Mouse (Mus musculus): ENCODE measurements at regions not wholly inside any gene's neighbourhood (a gene's known extent, or its start where the extent isn't known, plus 50 kb on each side); places are given as distances from the start of the nearest gene placed in this dataset.

GRCm38 (mm10) chr3:140059522-140060110, 854.1 kb downstream of the Stpg2 start:
- no peak for DNase-seq (ENCODE audit: low read depth, low spot score)
- H3K4me1 ChIP-seq (ENCODE audit: control insufficient read depth in 1 of 2, insufficient read depth in 2 of 2, low read length in 2 of 2), result no peaks in the 10 kb centered on the region

GRCm38 (mm10) chr3:140061769-140062381, 856.4 kb downstream of the Stpg2 start:
- Histone ChIP-seq H3K4me1 (ENCODE audit: control insufficient read depth in 1 of 2, insufficient read depth in 2 of 2, low read length in 2 of 2) (no peaks in the 10 kb centered on the region), H3K9ac (ENCODE audit: control insufficient read depth, low read depth, low read length, poor library complexity, severe bottlenecking) (no peak overlapping the region), H3K9me3 (replicated peaks; ENCODE audit: insufficient read depth, low read length) (no peaks in the 10 kb centered on the region), H3K27me3 (ENCODE audit: control insufficient read depth in 1 of 2, insufficient read depth in 2 of 2, low read length in 2 of 2) (no peaks in the 10 kb centered on the region), H3K36me3 (ENCODE audit: control insufficient read depth in 1 of 2, insufficient read depth in 2 of 2, low read length in 2 of 2) (no peaks in the 10 kb centered on the region), H3K79me2 (ENCODE audit: control insufficient read depth, insufficient read depth, low read length, poor library complexity) (no peaks in the 10 kb centered on the region), H3K27ac (ENCODE audit: control insufficient read depth, low read depth, low read length) (no peak overlapping the region), H3K4me3 (ENCODE audit: control insufficient read depth in 1 of 2, insufficient read depth in 1 of 2, low read depth in 2 of 2, low read length in 2 of 2) (no peak overlapping the region)
- no peak for DNase-seq (ENCODE audit: low read depth, low spot score)
- no peak for TF ChIP-seq MXI1 (IDR thresholded peaks at IDR 0.05; ENCODE audit: low read depth, low read length)
- no peak for TF ChIP-seq NRF1 (IDR thresholded peaks at IDR 0.05; ENCODE audit: insufficient read depth, low read depth, low read length, poor library complexity, severe bottlenecking)
- TF ChIP-seq ETS1 (IDR thresholded peaks at IDR 0.05; ENCODE audit: low read depth, low read length), result no peak

More at GRCm38 (mm10) chr3:140059522-140060110, 854.1 kb downstream of the Stpg2 start:
- Histone ChIP-seq H3K9me3 (replicated peaks; ENCODE audit: insufficient read depth, low read length) (no peaks in the 10 kb centered on the region), H3K4me3 (ENCODE audit: control insufficient read depth in 1 of 2, insufficient read depth in 1 of 2, low read depth in 2 of 2, low read length in 2 of 2) (no peak overlapping the region), H3K27me3 (ENCODE audit: control insufficient read depth in 1 of 2, insufficient read depth in 2 of 2, low read length in 2 of 2) (no peaks in the 10 kb centered on the region), H3K36me3 (ENCODE audit: control insufficient read depth in 1 of 2, insufficient read depth in 2 of 2, low read length in 2 of 2) (no peaks in the 10 kb centered on the region), H3K79me2 (ENCODE audit: control insufficient read depth, insufficient read depth, low read length, poor library complexity) (no peaks in the 10 kb centered on the region), H3K27ac (ENCODE audit: control insufficient read depth, low read depth, low read length) (no peak overlapping the region), H3K9ac (ENCODE audit: control insufficient read depth, low read depth, low read length, poor library complexity, severe bottlenecking) (no peak overlapping the region)
- no peak for TF ChIP-seq CTCF (IDR thresholded peaks at IDR 0.05 in 2 of 3, conservative IDR thresholded peaks at IDR 0.05 in 1 of 3; ENCODE audit: control insufficient read depth in 1 of 3, insufficient read depth in 1 of 3, low read depth in 2 of 3, low read length in 3 of 3, poor library complexity in 1 of 3, severe bottlenecking in 1 of 3)
- no peak for TF ChIP-seq MAX (IDR thresholded peaks at IDR 0.05; ENCODE audit: low read length)
- no peak for TF ChIP-seq NRF1 (IDR thresholded peaks at IDR 0.05; ENCODE audit: insufficient read depth, low read depth, low read length, poor library complexity, severe bottlenecking)
- TF ChIP-seq TCF12 (IDR thresholded peaks at IDR 0.05; ENCODE audit: low read depth, low read length), result no peak
- TF ChIP-seq ZC3H11A (IDR thresholded peaks at IDR 0.05; ENCODE audit: low read depth, low read length), result no peak
- no peak for TF ChIP-seq SMC3 (IDR thresholded peaks at IDR 0.05; ENCODE audit: low read depth, low read length)
- TF ChIP-seq ETS1 (IDR thresholded peaks at IDR 0.05; ENCODE audit: low read depth, low read length), result no peak
- no peak for TF ChIP-seq GABPA (IDR thresholded peaks at IDR 0.05; ENCODE audit: low read depth, low read length)
- no peak for TF ChIP-seq USF2 (IDR thresholded peaks at IDR 0.05; ENCODE audit: borderline replicate concordance in 1 of 2, insufficient read depth in 1 of 2, low read depth in 1 of 2, low read length in 2 of 2)
- TF ChIP-seq TBP (IDR thresholded peaks at IDR 0.05; ENCODE audit: low read depth, low read length), result no peak
- no peak for TF ChIP-seq KAT2A (conservative IDR thresholded peaks at IDR 0.05; ENCODE audit: low read depth, low read length)
- no peak for TF ChIP-seq MAZ (IDR thresholded peaks at IDR 0.05; ENCODE audit: low read depth, low read length)
- TF ChIP-seq MAFK (IDR thresholded peaks at IDR 0.05; ENCODE audit: borderline replicate concordance, low read depth, low read length), result no peak

Measured in MEL (cell line).